Mouse (Mus musculus): ENCODE results near the gene Slc44a2. TPM values are rescaled to one million over a fixed set of nuclear protein-coding genes. Genes with fewer than 3 reads are reported as not detected.

Slc44a2 gene
- total and polyA plus RNA-seq, 2 experiments from 2014 or later, result 46.5 to 84.8 TPM

- Histone ChIP-seq H3K27me3 (ENCODE audit: control insufficient read depth, insufficient read depth, low read length) (peaks cover 12% of the 10 kb centered on the region), H3K9me3 (replicated peaks; ENCODE audit: control insufficient read depth, low read length) (no peaks in the 10 kb centered on the region), H3K4me1 (ENCODE audit: control insufficient read depth, insufficient read depth) (no peaks in the 10 kb centered on the region), H3K4me3 (ENCODE audit: low read depth, low read length) (no peak overlapping the region), H3K36me3 (replicated peaks; ENCODE audit: control insufficient read depth, insufficient read depth, low read length) (no peaks in the 10 kb centered on the region), H3K27ac (ENCODE audit: low read depth) (no peak overlapping the region), H3K4me2 (ENCODE audit: low read depth, low read length) (no peak overlapping the region), H3K9ac (replicated peaks; ENCODE audit: low read depth, low read length) (no peak overlapping the region)
- WGBS, result 58% methylated on average over 15 of the region's 15 CpGs
- DNase-seq (ENCODE audit: low spot score), result no peak
- TF ChIP-seq EP300 (IDR thresholded peaks at IDR 0.05; ENCODE audit: low read depth), result no peak
- TF ChIP-seq CTCF (IDR thresholded peaks at IDR 0.05; ENCODE audit: low read depth), result no peak
- ATAC-seq (ENCODE audit: insufficient read depth, low read depth), result no peak
Measured at GRCm38 (mm10) chr9:21309150-21309741, 11.3 kb upstream of the Slc44a2 start.

DNA sequence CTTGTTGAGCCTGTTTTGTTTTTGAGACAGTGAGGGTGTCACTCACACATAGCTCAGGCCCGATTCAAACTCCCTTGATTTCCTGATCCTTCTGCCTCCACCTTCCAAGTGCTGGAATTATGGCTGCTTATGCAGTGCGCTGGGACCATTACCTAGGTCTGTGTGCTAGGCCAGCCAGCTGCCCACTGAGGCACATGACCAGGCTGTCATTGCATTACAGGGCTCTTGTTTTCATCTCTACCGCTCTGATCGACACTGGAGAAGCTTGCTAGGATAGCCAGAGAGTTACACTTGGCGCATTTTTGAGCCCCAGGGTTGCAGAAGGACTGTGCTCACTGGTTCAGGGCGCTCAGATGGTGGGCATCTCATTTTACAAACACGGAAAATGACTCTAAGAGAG, 8.8 kb upstream of the Slc44a2 start:
- no peak for ATAC-seq (ENCODE audit: insufficient read depth, low read depth)
- no peak overlapping the region for H3K9ac ChIP-seq (replicated peaks; ENCODE audit: low read depth, low read length)
- H3K4me2 ChIP-seq (ENCODE audit: low read depth, low read length), result no peak overlapping the region
- no peak for DNase-seq (ENCODE audit: low spot score)
- no peak for TF ChIP-seq EP300 (IDR thresholded peaks at IDR 0.05; ENCODE audit: low read depth)
- H3K36me3 ChIP-seq (replicated peaks; ENCODE audit: control insufficient read depth, insufficient read depth, low read length), result no peaks in the 10 kb centered on the region
- H3K4me1 ChIP-seq (ENCODE audit: control insufficient read depth, insufficient read depth), result no peaks in the 10 kb centered on the region
- no peak overlapping the region for H3K4me3 ChIP-seq (ENCODE audit: low read depth, low read length)
- no peak overlapping the region for H3K27ac ChIP-seq (ENCODE audit: low read depth)
- H3K9me3 ChIP-seq (replicated peaks; ENCODE audit: control insufficient read depth, low read length), result no peaks in the 10 kb centered on the region
- H3K27me3 ChIP-seq (ENCODE audit: control insufficient read depth, insufficient read depth, low read length), result peaks cover 12% of the 10 kb centered on the region
- WGBS, result 35% methylated on average over 7 of the region's 7 CpGs

- H3K9ac ChIP-seq (replicated peaks; ENCODE audit: low read depth, low read length), result no peak within 1 kb of the TSS
- no peak within 1 kb of the TSS for H3K27ac ChIP-seq (ENCODE audit: low read depth)
- ATAC-seq (ENCODE audit: insufficient read depth, low read depth) (no peak), DNase-seq (ENCODE audit: low spot score) (no peak)
- no peaks in the 10 kb centered on the region for H3K4me1 ChIP-seq (ENCODE audit: control insufficient read depth, insufficient read depth)
- H3K9me3 ChIP-seq (replicated peaks; ENCODE audit: control insufficient read depth, low read length), result no peaks in the 10 kb centered on the region
- H3K4me3 ChIP-seq (ENCODE audit: low read depth, low read length), result no peak within 1 kb of the TSS
- no peak for TF ChIP-seq EP300 (IDR thresholded peaks at IDR 0.05; ENCODE audit: low read depth)
- TF ChIP-seq CTCF (IDR thresholded peaks at IDR 0.05; ENCODE audit: low read depth), result no peak
- no peaks in the 10 kb centered on the region for H3K36me3 ChIP-seq (replicated peaks; ENCODE audit: control insufficient read depth, insufficient read depth, low read length)
- WGBS, result 16% methylated on average over 33 of the region's 35 CpGs
- no peak within 1 kb of the TSS for H3K4me2 ChIP-seq (ENCODE audit: low read depth, low read length)
- peaks cover 12% of the 10 kb centered on the region for H3K27me3 ChIP-seq (ENCODE audit: control insufficient read depth, insufficient read depth, low read length)
Measured at GRCm38 (mm10) chr9:21312134-21312533, 8.4 kb upstream of the Slc44a2 start, which contains the start of gene Ap1m2. Gene Ap1m2, minus strand, starts transcription at chr9:21312337.

- no peak overlapping the region for H3K9ac ChIP-seq (replicated peaks; ENCODE audit: low read depth, low read length)
- TF ChIP-seq CTCF (IDR thresholded peaks at IDR 0.05; ENCODE audit: low read depth) (peak; percentile 96), EP300 (IDR thresholded peaks at IDR 0.05; ENCODE audit: low read depth) (no peak)
- peak; percentile 83 for ATAC-seq (ENCODE audit: insufficient read depth, low read depth)
- H3K4me1 ChIP-seq (ENCODE audit: control insufficient read depth, insufficient read depth), result no peaks in the 10 kb centered on the region
- H3K9me3 ChIP-seq (replicated peaks; ENCODE audit: control insufficient read depth, low read length), result no peaks in the 10 kb centered on the region
- no peak overlapping the region for H3K27ac ChIP-seq (ENCODE audit: low read depth)
- no peak overlapping the region for H3K4me2 ChIP-seq (ENCODE audit: low read depth, low read length)
- no peak overlapping the region for H3K4me3 ChIP-seq (ENCODE audit: low read depth, low read length)
- WGBS, result 8% methylated on average over 11 of the region's 11 CpGs
- H3K36me3 ChIP-seq (replicated peaks; ENCODE audit: control insufficient read depth, insufficient read depth, low read length), result no peaks in the 10 kb centered on the region
- DNase-seq (ENCODE audit: low spot score), result peak; percentile 87
- H3K27me3 ChIP-seq (ENCODE audit: control insufficient read depth, insufficient read depth, low read length), result peaks cover 12% of the 10 kb centered on the region
Measured at GRCm38 (mm10) chr9:21313394-21313793, 7.1 kb upstream of the Slc44a2 start.

DNA sequence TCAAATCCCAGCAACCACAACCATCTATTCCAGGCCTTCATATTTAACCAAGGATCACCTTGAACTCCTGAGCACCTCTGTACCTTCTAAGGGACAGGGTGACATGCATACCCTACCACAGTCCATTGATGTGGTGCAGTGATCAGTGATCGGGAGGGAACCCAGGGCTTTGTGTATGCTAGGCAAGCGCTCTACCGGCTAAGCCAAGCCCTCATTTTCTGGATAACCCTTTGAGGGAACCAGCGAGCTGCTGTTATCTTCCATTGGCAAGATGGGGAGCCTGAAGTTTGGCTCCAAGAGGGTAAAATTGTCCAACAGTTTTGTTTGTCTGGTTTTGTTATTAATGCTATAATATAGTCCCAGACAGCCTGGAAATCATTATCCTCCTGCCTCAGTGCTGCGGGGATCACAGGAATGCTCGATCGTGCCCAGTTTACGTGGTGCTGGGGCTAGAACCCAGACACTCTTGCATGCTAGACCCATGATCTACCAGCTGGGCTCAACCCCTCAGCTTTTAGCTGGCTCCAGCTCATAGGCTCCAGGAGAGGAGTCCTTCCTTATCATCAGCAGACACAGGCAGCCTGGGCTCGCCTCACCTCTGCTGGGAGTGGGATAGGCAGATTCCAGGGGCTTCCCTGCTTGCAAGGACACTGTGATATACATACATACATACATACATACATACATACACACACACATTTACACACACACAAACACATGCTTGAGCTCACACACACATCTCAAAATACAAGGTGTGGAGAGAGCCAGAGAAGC, 5.9 kb upstream of the Slc44a2 start:
- Histone ChIP-seq H3K27me3 (ENCODE audit: control insufficient read depth, insufficient read depth, low read length) (peaks cover 12% of the 10 kb centered on the region), H3K9ac (replicated peaks; ENCODE audit: low read depth, low read length) (no peak overlapping the region)
- 87% methylated on average over 9 of the region's 9 CpGs for WGBS

More for the DNA sequence above, 5.9 kb upstream of the Slc44a2 start:
- TF ChIP-seq EP300 (IDR thresholded peaks at IDR 0.05; ENCODE audit: low read depth), result no peak
- no peak for TF ChIP-seq CTCF (IDR thresholded peaks at IDR 0.05; ENCODE audit: low read depth)
- DNase-seq (ENCODE audit: low spot score) (no peak), ATAC-seq (ENCODE audit: insufficient read depth, low read depth) (no peak)
- no peaks in the 10 kb centered on the region for H3K4me1 ChIP-seq (ENCODE audit: control insufficient read depth, insufficient read depth)
- H3K4me3 ChIP-seq (ENCODE audit: low read depth, low read length), result no peak overlapping the region
- H3K4me2 ChIP-seq (ENCODE audit: low read depth, low read length), result no peak overlapping the region
- no peak overlapping the region for H3K27ac ChIP-seq (ENCODE audit: low read depth)
- H3K36me3 ChIP-seq (replicated peaks; ENCODE audit: control insufficient read depth, insufficient read depth, low read length), result no peaks in the 10 kb centered on the region
- H3K9me3 ChIP-seq (replicated peaks; ENCODE audit: control insufficient read depth, low read length), result no peaks in the 10 kb centered on the region
